Mouse (Mus musculus) embryonic facial prominence, embryonic 14.5 days (tissue): ENCODE measurements around the gene Parn. TPM values are rescaled to one million over a fixed set of nuclear protein-coding genes. Genes with fewer than 3 reads are reported as not detected.
"Not testable (repeated sequence)": the region's sequence is repeated elsewhere in the genome, so short reads cannot be mapped to it uniquely, and the experiment has no call there.

Source experiments
- ATAC-seq: fragments of 200-750 bp; cut with Nextera tagmentation; 2 replicates; pipeline ENCODE4 v1.8.0; 2017; ENCODE audit warnings: low read depth, moderate number of reproducible peaks, moderate TSS enrichment
- DNase-seq: peaks from one replicate; pipeline ENCODE4 v3.0.0-alpha.2; 2015; ENCODE audit warnings: low spot score
- H3K27ac ChIP-seq: fragments of 300-500 bp; sonication (generic); replicated peaks from 2 replicates; pipeline ENCODE4 v1.5.1; 2014; ENCODE audit warnings: low read depth, mild to moderate bottlenecking, low read length, moderate library complexity
- H3K27me3 ChIP-seq: fragments of 300-500 bp; sonication (generic); replicated peaks from 2 replicates; pipeline ENCODE4 v1.6.1; 2014; ENCODE audit warnings: low read length; ENCODE audit not compliant: control insufficient read depth, insufficient read depth
- H3K36me3 ChIP-seq: fragments of 300-500 bp; sonication (generic); 2 replicates; pipeline ENCODE4 v1.6.1; 2014; ENCODE audit warnings: low read length, mixed read lengths; ENCODE audit not compliant: control insufficient read depth, insufficient read depth
- H3K4me1 ChIP-seq: fragments of 300-500 bp; sonication (generic); 2 replicates; pipeline ENCODE4 v1.6.1; 2014; ENCODE audit warnings: antibody characterized with exemption, low read length; ENCODE audit not compliant: control insufficient read depth, insufficient read depth
- H3K4me2 ChIP-seq: fragments of 300-500 bp; sonication (generic); 2 replicates; pipeline ENCODE4 v1.6.1; 2014; ENCODE audit warnings: low read depth, mild to moderate bottlenecking, low read length, moderate library complexity, mixed read lengths
- H3K4me3 ChIP-seq: fragments of 300-500 bp; sonication (generic); 2 replicates; pipeline ENCODE4 v1.5.1; 2014; ENCODE audit warnings: low read depth, mild to moderate bottlenecking, low read length
- H3K9ac ChIP-seq: fragments of 300-500 bp; sonication (generic); 2 replicates; pipeline ENCODE4 v1.6.1; 2014; ENCODE audit warnings: low read depth, mild to moderate bottlenecking, low read length, moderate library complexity, mixed read lengths
- H3K9me3 ChIP-seq: fragments of 300-500 bp; sonication (generic); 2 replicates; pipeline ENCODE4 v1.6.1; 2016; ENCODE audit warnings: low read length; ENCODE audit not compliant: control insufficient read depth
- WGBS: fragments of 180-500 bp; shearing (Covaris S2); extraction: QIAGEN DNeasy Blood & Tissue Kit; methylation state at CpG from one replicate; pipeline ENCODE4 v1.1.7; 2014; 5-methylcytosine and 5-hydroxymethylcytosine counted together
- polyA plus RNA-seq: library from polyadenylated mRNA; unstranded; fragments of >200 nt; fragmentation: Nextera tagmentation; extraction: Ambion mirVana; gene quantifications from 2 replicates; pipeline ENCODE4 v1.2.1, GENCODE M21; 2014

Gene Parn
- polyA plus RNA-seq, 1 experiment from 2014 or later, result 32.1 TPM

- ATAC-seq, result no peak
- WGBS, result 85% methylated on average over 5 of the region's 5 CpGs
- H3K9ac ChIP-seq, result no peak overlapping the region
Measured at GRCm38 (mm10) chr16:13673114-13673513, 5.1 kb upstream of the Parn start.

GRCm38 (mm10) chr16:13672386-13672898 is 4.5 kb upstream of the Parn start:
- H3K27me3 ChIP-seq, result no peaks in the 10 kb centered on the region
- H3K4me1 ChIP-seq, result peaks cover 7% of the 10 kb centered on the region
- peaks cover 12% of the 10 kb centered on the region for H3K36me3 ChIP-seq
- under 1% methylated on average over 20 of the region's 20 CpGs for WGBS
- peak overlapping the region; percentile 98 for H3K4me3 ChIP-seq
- peak overlapping the region; percentile 74 for H3K4me2 ChIP-seq
- H3K9me3 ChIP-seq, result no peaks in the 10 kb centered on the region
- H3K27ac ChIP-seq, result peak overlapping the region; percentile 79
- H3K9ac ChIP-seq, result peak overlapping the region; percentile 93
- peak; percentile 38 for ATAC-seq
- DNase-seq, result peak; percentile 71

More at GRCm38 (mm10) chr16:13673114-13673513, 5.1 kb upstream of the Parn start:
- no peak for DNase-seq
- H3K27ac ChIP-seq, result no peak overlapping the region
- peak overlapping the region; percentile 98 for H3K4me3 ChIP-seq
- H3K36me3 ChIP-seq, result peaks cover 19% of the 10 kb centered on the region
- peaks cover 7% of the 10 kb centered on the region for H3K4me1 ChIP-seq
- H3K27me3 ChIP-seq, result no peaks in the 10 kb centered on the region
- H3K4me2 ChIP-seq, result peak overlapping the region; percentile 74
- H3K9me3 ChIP-seq, result no peaks in the 10 kb centered on the region

- Histone ChIP-seq H3K4me1 (peaks cover 7% of the 10 kb centered on the region), H3K27ac (peak within 1 kb of the TSS; percentile 91), H3K27me3 (no peaks in the 10 kb centered on the region), H3K4me3 (peak within 1 kb of the TSS; percentile 98), H3K36me3 (peaks cover 6% of the 10 kb centered on the region), H3K9me3 (no peaks in the 10 kb centered on the region), H3K4me2 (peak within 1 kb of the TSS; percentile 74), H3K9ac (peak within 1 kb of the TSS; percentile 93)
- 0% methylated on average over 41 of the region's 54 CpGs for WGBS
- DNase-seq, result peak; percentile 98
- peak; percentile 95 for ATAC-seq
Measured at GRCm38 (mm10) chr16:13671685-13672385, 3.9 kb upstream of the Parn start, which contains the start of the genes Bfar and 3110001I22Rik. Bfar (plus strand) TSS chr16:13671858. 3110001I22Rik (plus strand) TSS chr16:13671929.

GRCm38 (mm10) chr16:13670896-13671295 is 2.9 kb upstream of the Parn start:
- H3K4me2 ChIP-seq, result peak overlapping the region; percentile 74
- peak overlapping the region; percentile 98 for H3K4me3 ChIP-seq
- DNase-seq, H3K36me3 ChIP-seq, H3K27me3 ChIP-seq, ATAC-seq, H3K4me1 ChIP-seq, H3K9me3 ChIP-seq: not testable (repeated sequence)
- WGBS, result 80% methylated on average over 5 of the region's 5 CpGs
- peak overlapping the region; percentile 91 for H3K27ac ChIP-seq
- H3K9ac ChIP-seq, result 0 out of 2 replicates have a peak overlapping the region, but pooled peaks have one; percentile 93

- ATAC-seq (no peak), DNase-seq (no peak)
- Histone ChIP-seq H3K4me2 (no peak overlapping the region), H3K4me1 (peaks cover 7% of the 10 kb centered on the region), H3K36me3 (peaks cover 20% of the 10 kb centered on the region), H3K9me3 (no peaks in the 10 kb centered on the region), H3K4me3 (no peak overlapping the region), H3K27ac (no peak overlapping the region), H3K27me3 (no peaks in the 10 kb centered on the region), H3K9ac (no peak overlapping the region)
- WGBS, result 92% methylated on average over 1 of the region's 1 CpGs
Measured at GRCm38 (mm10) chr16:13669282-13669681, 1.3 kb upstream of the Parn start.

GRCm38 (mm10) chr16:13668402-13669108 is 585 bp upstream of the Parn start:
- Histone ChIP-seq H3K4me2 (peak overlapping the region; percentile 56), H3K9ac (peak overlapping the region; percentile 75; the same call in 1 of the 2 replicates), H3K4me1 (peaks cover 7% of the 10 kb centered on the region), H3K9me3 (no peaks in the 10 kb centered on the region), H3K4me3 (peak overlapping the region; percentile 59), H3K36me3 (peaks cover 23% of the 10 kb centered on the region), H3K27ac (peak overlapping the region; percentile 76; the same call in 1 of the 2 replicates), H3K27me3 (no peaks in the 10 kb centered on the region)
- ATAC-seq, result no peak
- DNase-seq, result no peak
- 80% methylated on average over 10 of the region's 10 CpGs for WGBS

GRCm38 (mm10) chr16:13660736-13661135 is 7.2 kb downstream of the Parn start:
- Histone ChIP-seq H3K36me3 (peaks cover 72% of the 10 kb centered on the region), H3K9me3 (no peaks in the 10 kb centered on the region), H3K4me3 (no peak overlapping the region), H3K27ac (no peak overlapping the region), H3K4me2 (no peak overlapping the region), H3K9ac (no peak overlapping the region), H3K27me3 (no peaks in the 10 kb centered on the region), H3K4me1 (no peaks in the 10 kb centered on the region)
- WGBS, result 93% methylated on average over 9 of the region's 9 CpGs
- ATAC-seq (no peak), DNase-seq (no peak)

GRCm38 (mm10) chr16:13658886-13659285 is 9.1 kb downstream of the Parn start:
- H3K27ac ChIP-seq, result no peak overlapping the region
- no peaks in the 10 kb centered on the region for H3K4me1 ChIP-seq
- WGBS, result 93% methylated on average over 3 of the region's 3 CpGs
- H3K9ac ChIP-seq, result no peak overlapping the region
- no peak overlapping the region for H3K4me2 ChIP-seq
- H3K27me3 ChIP-seq, result no peaks in the 10 kb centered on the region
- H3K4me3 ChIP-seq, result no peak overlapping the region
- ATAC-seq (no peak), DNase-seq (no peak)
- H3K36me3 ChIP-seq, result peaks cover 72% of the 10 kb centered on the region
- no peaks in the 10 kb centered on the region for H3K9me3 ChIP-seq
